Comparison of ENCODE assay signal across 10 mouse cellular contexts in genomic region chr11:117117791-117118190, GRCm38 (mm10). TPM values are rescaled to one million over a fixed set of nuclear protein-coding genes. Genes with fewer than 3 reads are reported as not detected.
DNase-seq lines count a peak whose midpoint lies in the region; ATAC-seq and TF ChIP-seq lines count a peak whose summit lies in the region.
"Had no signal": no experiment of that assay in that cellular context is flagged by ENCODE, and none has a peak within 500 bp of the region (broad histone marks: within the 10 kb centered on the region; RNA-seq: fewer than 3 reads in every experiment).

No protein-coding gene starts in this region.

- 89% methylated on average over 7 of the region's 7 CpGs for WGBS in embryonic facial prominence, embryonic 10.5 days
- WGBS in hindbrain, embryonic 16.5 days, result 88% methylated on average over 7 of the region's 7 CpGs

- intact Hi-C loops in gastrocnemius, adult 2 months (cut with DNase I), result no loop called here
- intact Hi-C loops in gastrocnemius, postnatal 14 days (cut with DNase I; ENCODE audit: low total_unique reads), result loop anchor here (5.0 kb wide), 1 partner anchor 35 kb away; no protein-coding TSS in a partner anchor
- intact Hi-C loops in gastrocnemius, postnatal 36 days (cut with DNase I), result no loop called here

- ATAC-seq in hindbrain, embryonic 16.5 days, result no peak

- peaks cover 94% of the 10 kb centered on the region for H3K4me1 ChIP-seq in embryonic facial prominence, embryonic 10.5 days
- H3K4me1 ChIP-seq in hindbrain, embryonic 16.5 days (ENCODE audit: control insufficient read depth, insufficient read depth, low read depth, low read length), result peaks cover 61% of the 10 kb centered on the region

- H3K4me2 ChIP-seq in hindbrain, embryonic 16.5 days (ENCODE audit: low read length), result peak overlapping the region; percentile 65

- DNase-seq in gastrocnemius, adult 2 months, result no peak
- no peak for DNase-seq in gastrocnemius, postnatal 14 days
- DNase-seq in layer of hippocampus, adult 2 months (ENCODE audit: low spot score in 2 of 2), result no peak
- DNase-seq in layer of hippocampus, postnatal 25 days (ENCODE audit: extremely low spot score in 1 of 2, low spot score in 1 of 2), result no peak
- no peak for DNase-seq in embryonic facial prominence, embryonic 10.5 days (ENCODE audit: low spot score)
- no peak for DNase-seq in gastrocnemius, postnatal 36 days
- DNase-seq in yolk sac, embryonic 10.5 days (ENCODE audit: low spot score), result no peak
- DNase-seq: thymus, postnatal 25 days had no signal

- peaks cover 18% of the 10 kb centered on the region for H3K36me3 ChIP-seq in embryonic facial prominence, embryonic 10.5 days (replicated peaks)
- no peaks in the 10 kb centered on the region for H3K36me3 ChIP-seq in hindbrain, embryonic 16.5 days (ENCODE audit: control insufficient read depth, insufficient read depth, low read length)

- TF ChIP-seq CTCF in gastrocnemius, adult 2 months (IDR thresholded peaks at IDR 0.05), result no peak
- TF ChIP-seq CTCF in layer of hippocampus, adult 2 months (conservative IDR thresholded peaks at IDR 0.05), result no peak

- peak overlapping the region; percentile 99 for H3K27ac ChIP-seq in gastrocnemius, adult 2 months
- peak overlapping the region; percentile 99 for H3K27ac ChIP-seq in layer of hippocampus, adult 2 months
- H3K27ac ChIP-seq in embryonic facial prominence, embryonic 10.5 days (replicated peaks), result peak overlapping the region; percentile 77; the same call in 1 of the 2 replicates
- H3K27ac ChIP-seq in hindbrain, embryonic 16.5 days (ENCODE audit: low read depth, low read length), result no peak overlapping the region
- H3K27ac ChIP-seq: liver, embryonic 14.5 days had no signal

- no peaks in the 10 kb centered on the region for H3K27me3 ChIP-seq in embryonic facial prominence, embryonic 10.5 days (replicated peaks; ENCODE audit: low read depth, poor library complexity, severe bottlenecking)
- no peaks in the 10 kb centered on the region for H3K27me3 ChIP-seq in hindbrain, embryonic 16.5 days (replicated peaks; ENCODE audit: control insufficient read depth, insufficient read depth, low read length)

- peak overlapping the region; percentile 93 for H3K4me3 ChIP-seq in gastrocnemius, adult 2 months
- H3K4me3 ChIP-seq in layer of hippocampus, adult 2 months, result peak overlapping the region; percentile 99
- H3K4me3 ChIP-seq in embryonic facial prominence, embryonic 10.5 days, result no peak overlapping the region
- no peak overlapping the region for H3K4me3 ChIP-seq in hindbrain, embryonic 16.5 days (ENCODE audit: low read length)

- H3K9ac ChIP-seq in hindbrain, embryonic 16.5 days (ENCODE audit: low read depth, low read length), result no peak overlapping the region; the same call in 1 of the 2 replicates
- H3K9ac ChIP-seq: liver, embryonic 14.5 days had no signal

- no peaks in the 10 kb centered on the region for H3K9me3 ChIP-seq in embryonic facial prominence, embryonic 10.5 days
- H3K9me3 ChIP-seq in hindbrain, embryonic 16.5 days (ENCODE audit: control insufficient read depth, low read length), result no peaks in the 10 kb centered on the region

RNA-seq across cellular contexts. Expression of gene Sec14l1, which starts 2.8 kb away (rescaled TPM):
- 10 to 100 TPM; 52.3 to 52.8 TPM for total RNA-seq in gastrocnemius, adult 2 months (2021)
- total RNA-seq in gastrocnemius, postnatal 14 days (2021), result 10 to 100 TPM; 58.1 to 58.7 TPM
- 100 to 1,000 TPM; 226 to 239 TPM for total RNA-seq in layer of hippocampus, adult 2 months (2021)
- total RNA-seq in layer of hippocampus, postnatal 25 days (2021), result 100 to 1,000 TPM; 216 to 234 TPM
- polyA plus RNA-seq in embryonic facial prominence, embryonic 10.5 days (2016; fragmentation: Nextera tagmentation; extraction: Ambion mirVana), result 50.6 and 51.8 TPM in 2 replicates
- 53.9 and 63.4 TPM in 2 replicates for polyA plus RNA-seq in hindbrain, embryonic 16.5 days (2015; fragmentation: Nextera tagmentation; extraction: Ambion mirVana)
- total RNA-seq in gastrocnemius, postnatal 36 days (2021), result 10 to 100 TPM; 37.6 to 42.9 TPM

Comparison
In these comparisons a context has a peak if more than half of its experiments do, and no peak if none do; other contexts are left out.
1. H3K4me3 ChIP-seq: peak in gastrocnemius, adult 2 months (single experiment) and layer of hippocampus, adult 2 months (single experiment); none in embryonic facial prominence, embryonic 10.5 days (single experiment) and hindbrain, embryonic 16.5 days (single experiment).